Mouse (Mus musculus) spleen, adult 2 months (tissue): ENCODE measurements at regions not wholly inside any gene's neighbourhood (a gene's known extent, or its start where the extent isn't known, plus 50 kb on each side); places are given as distances from the start of the nearest gene placed in this dataset.

Experiments used
- CTCF ChIP-seq: fragments of 200-500 bp; IDR thresholded peaks from 2 replicates; pipeline ENCODE4 v1.5.1; 2011; ENCODE audit warnings: mild to moderate bottlenecking, inconsistent platforms; ENCODE audit not compliant: insufficient read depth, insufficient read length, insufficient replicate concordance; ENCODE audit errors: extremely low read depth
- POLR2A ChIP-seq: fragments of 200-500 bp; IDR thresholded peaks from 2 replicates; pipeline ENCODE4 v1.6.1; 2011; ENCODE audit warnings: low read depth, low read length, inconsistent platforms

GRCm38 (mm10) chr13:115541167-115541566, 439.4 kb upstream of the Itga1 start:
- TF ChIP-seq CTCF (no peak), POLR2A (no peak)
